Mouse (Mus musculus) CD8-positive naive resting alpha-beta T cell, adult 57 days (primary cell): ENCODE measurements around the gene Hist1h4m. TPM values are rescaled to one million over a fixed set of nuclear protein-coding genes. Genes with fewer than 3 reads are reported as not detected.

Source experiments
- total RNA-seq: library from RNA; stranded (reverse); gene quantifications from one replicate; pipeline ENCODE4 v1.2.4, GENCODE M21; 2023

Hist1h4m gene
- total RNA-seq: 281 TPM

GRCm38 (mm10) chr13:21811539-21811938, at the start of gene Hist1h4m:
Gene Hist1h4m, plus strand, starts transcription at chr13:21811746.

GRCm38 (mm10) chr13:21779767-21780731, 31.5 kb upstream of the Hist1h4m start, which contains the start of gene Hist1h1b:
Gene Hist1h1b, minus strand, starts transcription at chr13:21780625.

GRCm38 (mm10) chr13:21783255-21783617, 28.3 kb upstream of the Hist1h4m start, which contains the start of gene Hist1h3i:
Gene Hist1h3i, minus strand, starts transcription at chr13:21783370.

GRCm38 (mm10) chr13:21786899-21787629, 24.5 kb upstream of the Hist1h4m start, which contains the start of the genes Hist1h2an and Hist1h2bp:
Gene Hist1h2an, minus strand, starts transcription at chr13:21787218.
Gene Hist1h2bp, plus strand, starts transcription at chr13:21787461.

GRCm38 (mm10) chr13:21810073-21810472, 1.5 kb upstream of the Hist1h4m start, which contains the start of the genes Hist1h2bq and Hist1h2ao:
Gene Hist1h2bq, minus strand, starts transcription at chr13:21810197.
Gene Hist1h2ao, plus strand, starts transcription at chr13:21810465.

DNA sequence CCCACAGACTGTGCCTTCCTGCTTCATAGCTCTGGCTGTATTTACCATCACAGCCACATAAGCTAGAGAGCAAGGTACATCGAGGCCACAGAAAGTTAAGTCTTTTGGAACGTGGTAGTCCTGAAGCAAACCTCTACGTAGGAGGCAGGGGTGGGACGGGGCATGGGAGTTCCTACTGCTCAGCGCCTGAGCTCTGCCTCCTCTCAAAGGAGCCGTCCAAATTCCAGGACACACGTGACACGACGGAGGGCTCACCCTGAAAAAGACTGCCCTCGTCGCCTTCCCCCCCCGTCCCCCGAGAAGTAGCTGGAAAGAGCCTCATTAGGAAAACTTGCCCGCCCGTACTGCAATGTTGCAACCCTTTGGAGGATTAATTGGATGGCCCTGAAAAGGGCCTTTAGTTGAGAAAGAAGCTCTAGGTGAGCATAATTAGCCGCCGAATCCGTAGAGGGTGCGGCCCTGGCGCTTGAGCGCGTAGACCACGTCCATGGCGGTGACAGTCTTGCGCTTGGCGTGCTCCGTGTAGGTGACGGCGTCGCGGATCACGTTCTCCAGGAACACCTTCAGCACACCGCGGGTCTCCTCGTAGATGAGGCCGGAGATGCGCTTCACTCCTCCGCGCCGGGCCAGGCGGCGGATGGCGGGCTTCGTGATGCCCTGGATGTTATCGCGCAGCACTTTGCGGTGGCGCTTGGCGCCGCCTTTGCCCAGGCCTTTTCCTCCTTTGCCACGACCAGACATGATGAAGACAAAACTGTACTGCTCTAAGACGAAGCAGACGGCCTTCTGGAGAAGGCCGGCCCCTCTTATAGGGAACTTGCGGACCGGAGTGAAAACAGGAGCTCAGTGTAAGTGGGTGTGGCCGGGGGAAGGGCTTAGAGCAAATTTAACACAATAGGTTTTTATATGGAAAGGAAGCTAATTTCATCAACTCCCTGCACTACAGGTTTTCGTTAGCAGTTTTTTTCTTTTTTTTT, 20.2 kb downstream of the Hist1h4m start, which contains the start of gene Hist1h4n:
TSS of gene Hist1h4n (minus strand) at position 779 of the 977 bp plus-strand sequence.

GRCm38 (mm10) chr13:21833461-21833860, 21.9 kb downstream of the Hist1h4m start, which contains the start of the genes Hist1h2ap and Hist1h2br:
Gene Hist1h2ap, minus strand, starts transcription at chr13:21833507.
Gene Hist1h2br, plus strand, starts transcription at chr13:21833743.

Other genes starting within 250 kb of the Hist1h4m start
- gene Olfr1364, start 230.0 kb upstream of the Hist1h4m start, total RNA-seq: not detected
- not detected for gene Olfr1362, start 197.7 kb upstream of the Hist1h4m start, total RNA-seq
- not detected for gene Olfr11, start 169.2 kb upstream of the Hist1h4m start, total RNA-seq
- gene Olfr1361, start 148.4 kb upstream of the Hist1h4m start, total RNA-seq: not detected
- not detected for gene Olfr1360, start 134.3 kb upstream of the Hist1h4m start, total RNA-seq
- gene Olfr1359, start 113.6 kb upstream of the Hist1h4m start, total RNA-seq: not detected
- 29.9 TPM for gene Hist1h2bl, start 95.6 kb upstream of the Hist1h4m start, total RNA-seq
- gene Hist1h2ai, start 95.3 kb upstream of the Hist1h4m start, total RNA-seq: 37.0 TPM
- gene Hist1h3h, start 94.1 kb upstream of the Hist1h4m start, total RNA-seq: 46.7 TPM
- gene Hist1h2bm, start 89.7 kb upstream of the Hist1h4m start, total RNA-seq: 4.5 TPM
- 10.9 TPM for gene Hist1h4j, start 76.7 kb upstream of the Hist1h4m start, total RNA-seq
- gene Hist1h4k, start 61.2 kb upstream of the Hist1h4m start, total RNA-seq: 328 TPM
- 31.4 TPM for gene Hist1h2ak, start 57.9 kb upstream of the Hist1h4m start, total RNA-seq
- gene Hist1h2bn, start 57.6 kb upstream of the Hist1h4m start, total RNA-seq: 80.0 TPM
- gene Hist1h1b, start 31.1 kb upstream of the Hist1h4m start, total RNA-seq: 8.9 TPM
- gene Hist1h3i, start 28.4 kb upstream of the Hist1h4m start, total RNA-seq: 144 TPM
- 10.1 TPM for gene Hist1h2an, start 24.5 kb upstream of the Hist1h4m start, total RNA-seq
- 16.9 TPM for gene Hist1h2bp, start 24.3 kb upstream of the Hist1h4m start, total RNA-seq
- gene Hist1h2bq, start 1.5 kb upstream of the Hist1h4m start, total RNA-seq: 74.5 TPM
- gene Hist1h2ao, start 1.3 kb upstream of the Hist1h4m start, total RNA-seq: 58.9 TPM
- 118 TPM for gene Hist1h4n, start 20.4 kb downstream of the Hist1h4m start, total RNA-seq
- gene Hist1h2ap, start 21.8 kb downstream of the Hist1h4m start, total RNA-seq: 61.6 TPM
- gene Hist1h2br, start 22.0 kb downstream of the Hist1h4m start, total RNA-seq: 74.1 TPM
- gene Zfp184, start 133.3 kb downstream of the Hist1h4m start, total RNA-seq: 0.67 TPM
- gene Pom121l2, start 169.4 kb downstream of the Hist1h4m start, total RNA-seq: not detected
- 0.28 TPM for gene Prss16, start 198.0 kb downstream of the Hist1h4m start, total RNA-seq
- gene Hist1h2ah, start 223.8 kb downstream of the Hist1h4m start, total RNA-seq: 27.1 TPM
- 16.4 TPM for gene Hist1h2bk, start 224.1 kb downstream of the Hist1h4m start, total RNA-seq
- 83.9 TPM for gene Hist1h4i, start 229.6 kb downstream of the Hist1h4m start, total RNA-seq
- 11.8 TPM for gene Hist1h2ag, start 231.2 kb downstream of the Hist1h4m start, total RNA-seq
- gene Hist1h2bj, start 231.5 kb downstream of the Hist1h4m start, total RNA-seq: 14.2 TPM